Mouse (Mus musculus) large intestine, adult 2 months (tissue): ENCODE data around the gene Phlpp1. TPM values are rescaled to one million over a fixed set of nuclear protein-coding genes. Genes with fewer than 3 reads are reported as not detected.

ENCODE experiments used
- DNase-seq: peaks from one replicate; pipeline ENCODE4 v3.0.0-alpha.2; 2012; ENCODE audit warnings: low read depth, low spot score
- WGBS: fragments of 180-500 bp; shearing (Covaris S2); methylation state at CpG from one replicate; pipeline ENCODE4 v1.1.7; 2018; 5-methylcytosine and 5-hydroxymethylcytosine counted together
- polyA plus RNA-seq: library from polyadenylated mRNA; depleted of rRNA; stranded (reverse); fragments of >200 nt; gene quantifications from 2 replicates; pipeline ENCODE4 v1.2.3, GENCODE M21; 2012; rRNA removed

Phlpp1 gene
- polyA plus RNA-seq, 1 experiment, result 3.1 TPM

DNA sequence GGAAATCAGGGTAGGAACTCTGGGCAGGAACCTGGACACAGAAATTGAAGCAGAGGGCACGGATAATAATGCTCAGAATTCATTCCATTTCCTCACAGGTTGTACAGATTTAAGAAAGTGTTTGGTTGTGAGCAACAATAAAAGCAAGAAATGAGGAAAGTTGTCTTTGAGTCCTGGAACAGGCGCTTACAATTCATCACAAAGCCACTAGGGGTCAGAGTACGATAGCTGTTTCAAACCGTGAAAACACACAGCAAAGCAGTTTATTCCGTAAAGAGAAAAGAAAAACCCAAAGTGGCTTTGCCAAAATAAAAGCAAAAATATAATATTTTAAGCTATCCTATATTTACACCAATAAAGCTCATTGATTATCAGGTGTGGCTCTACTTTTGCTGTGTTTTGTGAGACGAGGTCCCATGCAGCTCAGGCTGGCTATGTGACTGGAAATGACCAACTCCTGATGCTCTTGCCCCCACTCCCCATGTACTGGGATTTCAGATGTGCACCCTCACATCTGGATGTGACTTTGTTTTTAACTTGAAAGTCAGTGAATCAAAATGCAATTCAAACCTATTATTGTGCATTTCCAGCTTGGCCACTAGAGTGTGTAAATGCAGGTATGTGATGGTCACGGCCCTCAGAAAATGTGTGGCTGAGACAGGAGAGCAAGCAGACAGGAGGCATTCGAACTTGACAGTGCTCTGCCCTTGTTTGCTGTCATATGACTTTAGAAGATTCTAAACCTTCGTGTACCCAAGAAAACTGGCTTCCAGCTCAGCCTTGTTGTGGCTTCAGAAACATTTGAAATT is 253.8 kb downstream of the Phlpp1 start:
- no peak for DNase-seq
- 22% methylated on average over 9 of the region's 9 CpGs for WGBS

GRCm38 (mm10) chr1:106428170-106428569 is 256.6 kb downstream of the Phlpp1 start:
- DNase-seq, result peak; percentile 64
- WGBS, result 16% methylated on average over 8 of the region's 8 CpGs

DNA sequence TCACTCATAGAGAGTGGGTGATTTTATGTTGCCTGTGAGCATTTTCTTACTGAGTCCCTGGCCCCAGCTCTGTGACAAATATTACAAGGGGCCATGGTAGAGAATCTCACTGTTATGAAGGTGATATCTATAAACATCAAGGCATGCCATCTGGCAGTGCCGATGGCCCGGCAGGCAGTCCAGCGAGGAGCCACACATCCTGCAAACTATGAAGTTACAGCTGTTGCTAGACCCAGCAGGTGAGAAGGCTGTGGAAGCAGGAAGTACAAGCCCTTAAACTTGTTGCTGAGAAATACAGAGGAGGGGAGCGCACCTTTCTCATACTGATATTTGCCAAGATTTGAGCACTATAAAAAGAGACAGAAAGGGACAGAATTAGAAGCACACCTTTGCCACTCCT is 257.0 kb downstream of the Phlpp1 start:
- WGBS, result 17% methylated on average over 4 of the region's 4 CpGs
- no peak for DNase-seq

DNA sequence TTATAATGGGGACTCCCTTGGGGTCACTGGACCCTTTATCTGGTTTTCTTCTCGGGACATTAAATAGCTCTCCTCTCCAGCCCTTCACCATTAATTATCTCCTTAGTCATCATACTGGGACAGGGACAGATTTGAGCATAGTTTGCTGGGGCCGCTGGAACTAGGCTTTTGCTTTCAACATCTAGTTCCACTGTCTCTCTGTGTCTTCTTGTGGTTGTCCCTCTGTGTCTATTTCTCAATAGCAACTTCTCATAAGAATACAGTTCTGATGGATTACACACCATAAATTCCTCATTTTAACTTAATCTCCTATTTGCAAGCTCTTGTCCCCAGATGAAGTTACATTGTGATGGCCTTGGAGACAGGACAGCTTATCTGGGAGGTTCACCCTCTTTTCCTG is 262.0 kb downstream of the Phlpp1 start:
- WGBS, result 73% methylated on average over 2 of the region's 2 CpGs
- no peak for DNase-seq

Other genes starting within 250 kb of the Phlpp1 start
- gene Zcchc2, start 181.3 kb upstream of the Phlpp1 start, polyA plus RNA-seq, result 7.5 and 11.0 TPM in 2 replicates